Mouse (Mus musculus) C2C12 (cell line): Measurements from ENCODE around the gene Gm28372. TPM values are rescaled to one million over a fixed set of nuclear protein-coding genes. Genes with fewer than 3 reads are reported as not detected.

ENCODE experiments used
- H3K27me3 ChIP-seq: one replicate; pipeline ENCODE4 v1.6.1; 2011; ENCODE audit not compliant: control insufficient read depth, insufficient read depth, insufficient read length
- H3K36me3 ChIP-seq: one replicate; pipeline ENCODE4 v1.6.1; 2011; ENCODE audit not compliant: control insufficient read depth, insufficient read depth
- H3K4me3 ChIP-seq: one replicate; pipeline ENCODE4 v1.5.1; 2011; ENCODE audit warnings: mild to moderate bottlenecking, control low read depth; ENCODE audit not compliant: poor library complexity, insufficient read depth, severe bottlenecking
- H3K79me2 ChIP-seq: one replicate; pipeline ENCODE4 v1.6.1; 2011; ENCODE audit not compliant: control insufficient read depth, insufficient read depth
- H3K79me3 ChIP-seq: one replicate; pipeline ENCODE4 v1.6.1; 2011; ENCODE audit warnings: low read depth, control low read depth
- H3ac ChIP-seq: one replicate; pipeline ENCODE3; 2011; ENCODE audit warnings: low read depth; ENCODE audit not compliant: control insufficient read depth, insufficient read length
- CEBPB ChIP-seq: IDR thresholded peaks from one replicate; pipeline ENCODE4 v1.6.1; 2011; ENCODE audit warnings: low read depth, mild to moderate bottlenecking, control low read depth, moderate library complexity
- CTCF ChIP-seq: IDR thresholded peaks from one replicate; pipeline ENCODE4 v1.5.1; 2011; ENCODE audit not compliant: control insufficient read depth, insufficient read depth, insufficient read length
- FOSL1 ChIP-seq: IDR thresholded peaks from one replicate; pipeline ENCODE4 v1.8.0; 2011; ENCODE audit warnings: mild to moderate bottlenecking, low read length; ENCODE audit not compliant: poor library complexity, insufficient read depth, severe bottlenecking
- MAX ChIP-seq: IDR thresholded peaks from one replicate; pipeline ENCODE4 v1.6.1; 2011; ENCODE audit warnings: mild to moderate bottlenecking, control low read depth
- MYOD1 ChIP-seq: IDR thresholded peaks from one replicate; pipeline ENCODE4 v1.6.1; 2011; ENCODE audit warnings: low read depth; ENCODE audit not compliant: control insufficient read depth, insufficient read length
- MYOG ChIP-seq: IDR thresholded peaks from one replicate; pipeline ENCODE4 v1.6.1; 2011; ENCODE audit not compliant: control insufficient read depth, insufficient read length; ENCODE audit errors: extremely low read depth
- USF1 ChIP-seq: IDR thresholded peaks from one replicate; pipeline ENCODE4 v1.6.1; 2011; ENCODE audit warnings: low read depth, mild to moderate bottlenecking, control low read depth, moderate library complexity
- polyA plus RNA-seq: library from polyadenylated mRNA; unstranded; fragments of >200 nt; fragmentation: generic; extraction: Trizol; gene quantifications from one replicate; pipeline ENCODE4 v1.2.1, GENCODE M21; 2012; ENCODE audit warnings: missing spikeins

Gene Gm28372
- polyA plus RNA-seq, 1 experiment, result not detected

GRCm38 (mm10) chr2:130421781-130422620 is 17.0 kb downstream of the Gm28372 start:
- H3K79me2 ChIP-seq, result peaks cover 54% of the 10 kb centered on the region
- peaks cover 52% of the 10 kb centered on the region for H3K36me3 ChIP-seq
- peaks cover 36% of the 10 kb centered on the region for H3K79me3 ChIP-seq
- TF ChIP-seq MYOD1, result no peak
- TF ChIP-seq FOSL1, result no peak
- TF ChIP-seq MAX, result no peak
- no peak for TF ChIP-seq MYOG
- TF ChIP-seq USF1, result no peak
- no peak for TF ChIP-seq CTCF
- TF ChIP-seq CEBPB, result no peak
- no peak overlapping the region for H3ac ChIP-seq
- H3K27me3 ChIP-seq, result no peaks in the 10 kb centered on the region
- no peak overlapping the region for H3K4me3 ChIP-seq

GRCm38 (mm10) chr2:130423397-130424125 is 18.5 kb downstream of the Gm28372 start:
- H3K79me3 ChIP-seq, result peaks cover 47% of the 10 kb centered on the region
- TF ChIP-seq MAX, result peak; percentile 53
- TF ChIP-seq CTCF, result no peak
- no peak for TF ChIP-seq MYOG
- peak overlapping the region; percentile 91 for H3K4me3 ChIP-seq
- peaks cover 57% of the 10 kb centered on the region for H3K36me3 ChIP-seq
- peak overlapping the region; percentile 64 for H3ac ChIP-seq
- H3K79me2 ChIP-seq, result peaks cover 70% of the 10 kb centered on the region
- no peaks in the 10 kb centered on the region for H3K27me3 ChIP-seq

GRCm38 (mm10) chr2:130424126-130424853 is 19.3 kb downstream of the Gm28372 start, which contains the start of the genes Vps16 and Pced1a:
TSS of gene Vps16 (plus strand) at chr2:130424339.
TSS of gene Pced1a (minus strand) at chr2:130424701.
- TF ChIP-seq MAX, result peak; percentile 58
- TF ChIP-seq USF1, result peak; percentile 99
- no peak for TF ChIP-seq CEBPB
- Histone ChIP-seq H3K27me3 (no peaks in the 10 kb centered on the region), H3K36me3 (peaks cover 51% of the 10 kb centered on the region)

GRCm38 (mm10) chr2:130425112-130425511 is 20.1 kb downstream of the Gm28372 start:
- Histone ChIP-seq H3K27me3 (no peaks in the 10 kb centered on the region), H3K79me3 (peaks cover 51% of the 10 kb centered on the region), H3K79me2 (peaks cover 85% of the 10 kb centered on the region), H3ac (peak overlapping the region; percentile 64), H3K4me3 (peak overlapping the region; percentile 91), H3K36me3 (peaks cover 50% of the 10 kb centered on the region)
- TF ChIP-seq MYOD1 (no peak), MAX (no peak)

More at GRCm38 (mm10) chr2:130424126-130424853, 19.3 kb downstream of the Gm28372 start, which contains the start of the genes Vps16 and Pced1a:
- Histone ChIP-seq H3ac (peak within 1 kb of the TSS; percentile 64), H3K4me3 (peak within 1 kb of the TSS; percentile 91), H3K79me3 (peaks cover 48% of the 10 kb centered on the region), H3K79me2 (peaks cover 77% of the 10 kb centered on the region)

- H3K79me3 ChIP-seq, result peaks cover 56% of the 10 kb centered on the region
- no peak overlapping the region for H3K4me3 ChIP-seq
- H3K36me3 ChIP-seq, result peaks cover 51% of the 10 kb centered on the region
- peaks cover 100% of the 10 kb centered on the region for H3K79me2 ChIP-seq
- no peak overlapping the region for H3ac ChIP-seq
- H3K27me3 ChIP-seq, result no peaks in the 10 kb centered on the region
- TF ChIP-seq MAX, result no peak
Observed at GRCm38 (mm10) chr2:130429851-130430250, 24.8 kb downstream of the Gm28372 start.

- Histone ChIP-seq H3ac (no peak overlapping the region), H3K27me3 (no peaks in the 10 kb centered on the region), H3K79me3 (peaks cover 50% of the 10 kb centered on the region), H3K36me3 (peaks cover 53% of the 10 kb centered on the region), H3K4me3 (no peak overlapping the region), H3K79me2 (peaks cover 100% of the 10 kb centered on the region)
- TF ChIP-seq MYOD1, result no peak
- no peak for TF ChIP-seq MAX
- TF ChIP-seq CTCF, result no peak
- TF ChIP-seq FOSL1, result no peak
- TF ChIP-seq MYOG, result no peak
- TF ChIP-seq CEBPB, result no peak
- no peak for TF ChIP-seq USF1
Observed at GRCm38 (mm10) chr2:130430484-130430883, 25.4 kb downstream of the Gm28372 start.
